Mouse (Mus musculus): ENCODE measurements around the gene Wdr62. TPM values are rescaled to one million over a fixed set of nuclear protein-coding genes. Genes with fewer than 3 reads are reported as not detected.
A peak's percentile ranks its signal among the peaks of the same experiment; 100 is the strongest.

Wdr62 gene
- polyA plus RNA-seq, 1 experiment from 2014 or later = 7.7 TPM

DNA sequence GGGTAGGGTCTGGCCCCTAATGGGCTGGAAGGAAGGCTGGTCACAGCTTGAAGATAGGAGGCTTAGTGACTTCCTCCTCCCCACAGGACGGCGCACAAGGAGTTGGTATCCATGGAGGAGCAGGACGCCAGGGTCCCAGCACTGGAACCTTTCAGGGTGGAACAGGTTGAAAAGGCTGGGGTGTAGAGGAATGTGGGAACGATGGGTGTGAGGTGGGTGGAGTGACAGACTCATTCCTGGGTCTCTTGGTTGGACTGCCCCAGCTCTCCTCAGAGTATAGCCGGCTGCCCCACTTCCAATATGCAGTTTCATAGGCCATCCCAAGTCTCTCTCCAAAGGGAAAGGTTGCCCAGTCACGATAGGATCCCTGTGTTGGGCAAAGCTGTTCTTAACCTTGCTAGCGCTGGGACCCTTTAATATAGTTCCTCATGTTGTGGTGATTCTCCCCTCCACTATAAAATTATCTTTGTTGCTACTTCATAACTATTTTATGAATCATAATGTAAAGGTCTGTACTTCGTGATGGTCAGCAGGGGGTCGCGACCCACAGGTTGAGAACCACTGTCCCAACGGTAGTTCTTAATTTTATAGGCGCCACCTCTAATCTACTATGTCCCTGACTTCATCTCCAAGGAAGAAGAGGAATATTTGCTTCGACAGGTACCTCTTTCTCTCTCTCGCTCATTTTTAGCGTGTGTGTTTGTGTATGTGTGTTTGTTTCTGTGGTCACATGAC, 29.3 kb upstream of the Wdr62 start:
- Histone ChIP-seq H3K27ac (ENCODE audit: low read depth, low read length) (0 out of 2 replicates have a peak overlapping the region, but pooled peaks have one; percentile 31), H3K4me3 (ENCODE audit: low read depth, low read length) (peak overlapping the region; percentile 62), H3K4me1 (ENCODE audit: control insufficient read depth, insufficient read depth, low read length) (peaks cover 11% of the 10 kb centered on the region), H3K4me2 (peak overlapping the region; percentile 86), H3K9me3 (replicated peaks; ENCODE audit: control insufficient read depth, low read length) (no peaks in the 10 kb centered on the region), H3K36me3 (ENCODE audit: control insufficient read depth, insufficient read depth, low read length) (0 out of 2 replicates have a peak, but pooled peaks cover 3% of the 10 kb centered on the region), H3K9ac (ENCODE audit: low read depth, low read length) (peak overlapping the region; percentile 65), H3K27me3 (ENCODE audit: control insufficient read depth, insufficient read depth, low read length) (no peaks in the 10 kb centered on the region)
- 58% methylated on average over 15 of the region's 15 CpGs for WGBS (ENCODE audit: insufficient replicate concordance)
- ATAC-seq (replicated peaks; ENCODE audit: insufficient number of reproducible peaks, low FRiP score, low TSS enrichment) = no peak

- Histone ChIP-seq H3K9ac (ENCODE audit: low read depth, low read length) (peak within 1 kb of the TSS; percentile 65), H3K27ac (ENCODE audit: low read depth, low read length) (peak within 1 kb of the TSS; percentile 66), H3K4me1 (ENCODE audit: control insufficient read depth, insufficient read depth, low read length) (peaks cover 8% of the 10 kb centered on the region), H3K9me3 (replicated peaks; ENCODE audit: control insufficient read depth, low read length) (no peaks in the 10 kb centered on the region), H3K4me3 (ENCODE audit: low read depth, low read length) (peak within 1 kb of the TSS; percentile 62), H3K36me3 (ENCODE audit: control insufficient read depth, insufficient read depth, low read length) (peaks cover 8% of the 10 kb centered on the region), H3K4me2 (peak within 1 kb of the TSS; percentile 86), H3K27me3 (ENCODE audit: control insufficient read depth, insufficient read depth, low read length) (no peaks in the 10 kb centered on the region)
- peak; percentile 98 for ATAC-seq (replicated peaks; ENCODE audit: insufficient number of reproducible peaks, low FRiP score, low TSS enrichment)
- WGBS (ENCODE audit: insufficient replicate concordance) = 4% methylated on average over 27 of the region's 27 CpGs
These were observed 28.1 kb upstream of the Wdr62 start, which contains the start of gene Alkbh6 for GRCm38 (mm10) chr7:30308076-30309005. Alkbh6 (plus strand) TSS chr7:30308717.

GRCm38 (mm10) chr7:30306083-30306779, 26.0 kb upstream of the Wdr62 start:
- no peak for ATAC-seq (replicated peaks; ENCODE audit: insufficient number of reproducible peaks, low FRiP score, low TSS enrichment)
- WGBS (ENCODE audit: insufficient replicate concordance) = 88% methylated on average over 16 of the region's 16 CpGs

DNA sequence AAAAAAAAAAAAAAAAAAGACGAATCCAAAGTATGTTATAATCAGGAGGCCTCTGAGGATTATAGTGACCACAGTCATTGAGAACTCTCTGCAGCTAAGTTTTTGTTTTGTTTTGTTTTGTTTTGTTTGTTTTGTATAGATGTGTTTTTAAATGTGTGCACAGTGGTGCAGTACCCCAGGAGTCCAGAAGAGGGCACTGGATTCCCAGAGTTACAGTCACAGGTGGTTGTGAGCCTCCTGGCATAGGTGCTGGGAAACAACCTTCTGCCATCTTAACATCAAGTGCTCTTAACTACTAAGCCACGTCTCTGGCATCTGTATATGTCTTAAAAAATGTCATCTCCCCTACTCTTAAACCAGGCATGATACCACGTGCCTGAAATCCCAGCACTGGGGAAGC, 20.7 kb upstream of the Wdr62 start:
- ATAC-seq (replicated peaks; ENCODE audit: insufficient number of reproducible peaks, low FRiP score, low TSS enrichment) = no peak
- Histone ChIP-seq H3K4me1 (ENCODE audit: control insufficient read depth, insufficient read depth, low read length) (no peaks in the 10 kb centered on the region), H3K4me2 (no peak overlapping the region), H3K9ac (ENCODE audit: low read depth, low read length) (no peak overlapping the region), H3K27ac (ENCODE audit: low read depth, low read length) (no peak overlapping the region), H3K36me3 (ENCODE audit: control insufficient read depth, insufficient read depth, low read length) (peaks cover 8% of the 10 kb centered on the region), H3K9me3 (replicated peaks; ENCODE audit: control insufficient read depth, low read length) (no peaks in the 10 kb centered on the region), H3K4me3 (ENCODE audit: low read depth, low read length) (no peak overlapping the region), H3K27me3 (ENCODE audit: control insufficient read depth, insufficient read depth, low read length) (no peaks in the 10 kb centered on the region)
- WGBS (ENCODE audit: insufficient replicate concordance) = 42% methylated on average over 3 of the region's 3 CpGs

More at GRCm38 (mm10) chr7:30306083-30306779, 26.0 kb upstream of the Wdr62 start:
- no peaks in the 10 kb centered on the region for H3K27me3 ChIP-seq (ENCODE audit: control insufficient read depth, insufficient read depth, low read length)
- no peak overlapping the region for H3K27ac ChIP-seq (ENCODE audit: low read depth, low read length)
- H3K4me1 ChIP-seq (ENCODE audit: control insufficient read depth, insufficient read depth, low read length) = peaks cover 8% of the 10 kb centered on the region
- no peak overlapping the region for H3K4me3 ChIP-seq (ENCODE audit: low read depth, low read length)
- H3K9ac ChIP-seq (ENCODE audit: low read depth, low read length) = no peak overlapping the region
- H3K36me3 ChIP-seq (ENCODE audit: control insufficient read depth, insufficient read depth, low read length) = peaks cover 8% of the 10 kb centered on the region
- H3K4me2 ChIP-seq = no peak overlapping the region
- no peaks in the 10 kb centered on the region for H3K9me3 ChIP-seq (replicated peaks; ENCODE audit: control insufficient read depth, low read length)

- no peak overlapping the region for H3K9ac ChIP-seq (ENCODE audit: low read depth, low read length)
- H3K9me3 ChIP-seq (replicated peaks; ENCODE audit: control insufficient read depth, low read length) = no peaks in the 10 kb centered on the region
- no peaks in the 10 kb centered on the region for H3K4me1 ChIP-seq (ENCODE audit: control insufficient read depth, insufficient read depth, low read length)
- H3K36me3 ChIP-seq (ENCODE audit: control insufficient read depth, insufficient read depth, low read length) = peaks cover 3% of the 10 kb centered on the region; the same call in 1 of the 2 replicates
- no peak overlapping the region for H3K4me3 ChIP-seq (ENCODE audit: low read depth, low read length)
- H3K4me2 ChIP-seq = no peak overlapping the region
- WGBS (ENCODE audit: insufficient replicate concordance) = 75% methylated on average over 16 of the region's 16 CpGs
- H3K27ac ChIP-seq (ENCODE audit: low read depth, low read length) = no peak overlapping the region
- no peak for ATAC-seq (replicated peaks; ENCODE audit: insufficient number of reproducible peaks, low FRiP score, low TSS enrichment)
- H3K27me3 ChIP-seq (ENCODE audit: control insufficient read depth, insufficient read depth, low read length) = no peaks in the 10 kb centered on the region
These were observed 17.0 kb upstream of the Wdr62 start for GRCm38 (mm10) chr7:30297266-30297665.

DNA sequence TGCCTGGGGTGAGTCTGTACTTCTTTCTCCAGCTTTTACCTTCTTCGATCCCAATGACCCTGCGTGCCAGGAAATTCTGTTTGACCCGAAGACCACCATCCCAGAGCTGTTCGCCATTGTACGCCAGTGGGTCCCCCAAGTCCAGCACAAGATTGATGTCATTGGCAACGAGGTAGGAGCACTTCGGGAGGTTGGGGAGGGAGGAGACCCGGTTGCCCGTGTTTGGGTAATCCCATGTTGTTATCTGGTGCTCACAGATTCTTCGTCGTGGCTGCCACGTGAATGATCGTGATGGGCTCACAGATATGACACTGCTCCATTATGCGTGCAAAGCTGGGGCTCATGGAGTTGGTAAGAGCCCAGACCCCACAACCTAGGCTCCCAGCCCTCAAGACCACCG, 16.6 kb upstream of the Wdr62 start:
- ATAC-seq (replicated peaks; ENCODE audit: insufficient number of reproducible peaks, low FRiP score, low TSS enrichment) = no peak
- no peak overlapping the region for H3K27ac ChIP-seq (ENCODE audit: low read depth, low read length)
- H3K9ac ChIP-seq (ENCODE audit: low read depth, low read length) = no peak overlapping the region
- H3K27me3 ChIP-seq (ENCODE audit: control insufficient read depth, insufficient read depth, low read length) = no peaks in the 10 kb centered on the region
- 0 out of 2 replicates have a peak, but pooled peaks cover 3% of the 10 kb centered on the region for H3K4me1 ChIP-seq (ENCODE audit: control insufficient read depth, insufficient read depth, low read length)
- no peak overlapping the region for H3K4me3 ChIP-seq (ENCODE audit: low read depth, low read length)
- 82% methylated on average over 15 of the region's 15 CpGs for WGBS (ENCODE audit: insufficient replicate concordance)
- H3K36me3 ChIP-seq (ENCODE audit: control insufficient read depth, insufficient read depth, low read length) = peaks cover 3% of the 10 kb centered on the region; the same call in 1 of the 2 replicates
- H3K9me3 ChIP-seq (replicated peaks; ENCODE audit: control insufficient read depth, low read length) = no peaks in the 10 kb centered on the region
- H3K4me2 ChIP-seq = no peak overlapping the region

- H3K27ac ChIP-seq (ENCODE audit: low read depth, low read length) = no peak overlapping the region
- peaks cover 3% of the 10 kb centered on the region; the same call in 1 of the 2 replicates for H3K36me3 ChIP-seq (ENCODE audit: control insufficient read depth, insufficient read depth, low read length)
- no peak overlapping the region for H3K4me3 ChIP-seq (ENCODE audit: low read depth, low read length)
- H3K9ac ChIP-seq (ENCODE audit: low read depth, low read length) = no peak overlapping the region
- no peaks in the 10 kb centered on the region for H3K27me3 ChIP-seq (ENCODE audit: control insufficient read depth, insufficient read depth, low read length)
- H3K4me1 ChIP-seq (ENCODE audit: control insufficient read depth, insufficient read depth, low read length) = peaks cover 6% of the 10 kb centered on the region
- no peak; the same call in 1 of the 2 replicates for ATAC-seq (replicated peaks; ENCODE audit: insufficient number of reproducible peaks, low FRiP score, low TSS enrichment)
- no peak overlapping the region for H3K4me2 ChIP-seq
- 37% methylated on average over 10 of the region's 10 CpGs for WGBS (ENCODE audit: insufficient replicate concordance)
- H3K9me3 ChIP-seq (replicated peaks; ENCODE audit: control insufficient read depth, low read length) = no peaks in the 10 kb centered on the region
These were observed 14.9 kb upstream of the Wdr62 start for GRCm38 (mm10) chr7:30295103-30295502.

DNA sequence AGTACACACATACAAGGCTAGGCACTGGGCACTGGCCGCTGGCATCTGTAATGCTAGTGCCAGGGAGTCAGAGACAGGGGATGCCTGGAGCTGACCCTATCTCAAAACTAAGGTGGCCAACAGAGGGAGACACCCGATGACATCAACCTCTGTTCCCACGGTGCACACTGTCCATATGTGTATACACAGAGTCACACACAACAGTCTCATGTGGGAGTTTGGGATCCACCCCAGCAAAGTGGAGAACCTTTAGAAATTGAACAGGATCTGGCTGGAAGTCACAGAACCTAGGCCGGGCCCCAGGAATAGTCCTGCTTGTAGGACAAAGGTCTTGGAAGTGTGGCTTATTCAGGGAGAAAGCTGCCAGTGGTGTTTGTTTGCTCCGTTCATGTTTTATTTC, 14.1 kb upstream of the Wdr62 start:
- Histone ChIP-seq H3K27ac (ENCODE audit: low read depth, low read length) (no peak overlapping the region), H3K36me3 (ENCODE audit: control insufficient read depth, insufficient read depth, low read length) (peaks cover 3% of the 10 kb centered on the region; the same call in 1 of the 2 replicates), H3K9ac (ENCODE audit: low read depth, low read length) (no peak overlapping the region), H3K4me2 (no peak overlapping the region), H3K4me3 (ENCODE audit: low read depth, low read length) (no peak overlapping the region), H3K4me1 (ENCODE audit: control insufficient read depth, insufficient read depth, low read length) (peaks cover 6% of the 10 kb centered on the region), H3K9me3 (replicated peaks; ENCODE audit: control insufficient read depth, low read length) (no peaks in the 10 kb centered on the region), H3K27me3 (ENCODE audit: control insufficient read depth, insufficient read depth, low read length) (0 out of 2 replicates have a peak, but pooled peaks cover 2% of the 10 kb centered on the region)
- WGBS (ENCODE audit: insufficient replicate concordance) = 76% methylated on average over 5 of the region's 5 CpGs
- ATAC-seq (replicated peaks; ENCODE audit: insufficient number of reproducible peaks, low FRiP score, low TSS enrichment) = no peak

All from heart, embryonic 11.5 days (tissue).